Mouse (Mus musculus) ES-E14 (cell line): ENCODE measurements at regions not wholly inside any gene's neighbourhood (a gene's known extent, or its start where the extent isn't known, plus 50 kb on each side); places are given as distances from the start of the nearest gene placed in this dataset.
A peak's percentile ranks its signal among the peaks of the same experiment; 100 is the strongest.

Experiments
- DNase-seq: peaks from one replicate; pipeline ENCODE4 v3.0.0-alpha.2; 2013; ENCODE audit warnings: low read depth, low spot score
- H3K27ac ChIP-seq: 2 replicates; pipeline ENCODE4 v1.5.1; 2012; ENCODE audit warnings: low read depth, mild to moderate bottlenecking, low read length, moderate library complexity, mixed read lengths; ENCODE audit not compliant: poor library complexity, insufficient read depth, severe bottlenecking
- H3K36me3 ChIP-seq: 2 replicates; pipeline ENCODE4 v1.6.1; 2012; ENCODE audit warnings: mild to moderate bottlenecking, low read length, moderate library complexity, mixed read lengths; ENCODE audit not compliant: control insufficient read depth, poor library complexity, insufficient read depth, severe bottlenecking
- H3K4me1 ChIP-seq, 2 experiments: fragments of 150-350 bp in 1 of 2; sonication (generic) in 1 of 2; 2 replicates each; pipeline ENCODE4 v1.6.1; 2012; ENCODE audit warnings: low read length in 2 of 2, mild to moderate bottlenecking in 1 of 2, mixed read lengths in 1 of 2; ENCODE audit not compliant: control insufficient read depth in 2 of 2, insufficient read depth in 2 of 2, poor library complexity in 1 of 2
- H3K4me3 ChIP-seq, 2 experiments: fragments of 150-350 bp in 1 of 2; sonication (generic) in 1 of 2; 2 replicates each; pipeline ENCODE4 v1.5.1; 2012; ENCODE audit warnings: low read length in 2 of 2, low read depth in 1 of 2, mild to moderate bottlenecking in 1 of 2, mixed read lengths in 1 of 2; ENCODE audit not compliant: insufficient read depth in 1 of 2, poor library complexity in 1 of 2, severe bottlenecking in 1 of 2
- H3K9ac ChIP-seq: 2 replicates; pipeline ENCODE4 v1.6.1; 2012; ENCODE audit warnings: low read depth, mild to moderate bottlenecking, low read length, mixed read lengths; ENCODE audit not compliant: poor library complexity, insufficient read depth, severe bottlenecking
- H3K9me3 ChIP-seq: fragments of 150-350 bp; sonication (generic); 2 replicates; pipeline ENCODE4 v1.6.1; 2012; ENCODE audit warnings: low read depth, mild to moderate bottlenecking, low read length; ENCODE audit not compliant: control insufficient read depth, insufficient read depth
- CHD2 ChIP-seq: IDR thresholded peaks from 2 replicates; pipeline ENCODE4 v1.6.1; 2014; ENCODE audit warnings: mild to moderate bottlenecking, low read depth, low read length, inconsistent platforms
- HCFC1 ChIP-seq: IDR thresholded peaks from 2 replicates; pipeline ENCODE4 v1.6.1; 2012; ENCODE audit warnings: low read length, inconsistent platforms, borderline replicate concordance; ENCODE audit not compliant: insufficient read depth
- MAFK ChIP-seq: IDR thresholded peaks from 2 replicates; pipeline ENCODE4 v1.6.1; 2014; ENCODE audit warnings: mild to moderate bottlenecking, low read depth, low read length, inconsistent platforms; ENCODE audit not compliant: insufficient read depth
- ZC3H11A ChIP-seq: IDR thresholded peaks from 2 replicates; pipeline ENCODE4 v1.6.1; 2012; ENCODE audit warnings: low read depth, mild to moderate bottlenecking, inconsistent platforms, low read length, borderline replicate concordance
- ZNF384 ChIP-seq: IDR thresholded peaks from 2 replicates; pipeline ENCODE4 v1.6.1; 2012; ENCODE audit warnings: low read depth, low read length, inconsistent platforms
- in situ Hi-C, 2 experiments: fragments of 600-800 bp; cut with MboI; formaldehyde crosslinking; loops; one replicate each; pipeline ENCODE4 v1.15.1; 2025; ENCODE audit warnings: low sequenced_read_pairs in 2 of 2, inconsistent platforms in 1 of 2; ENCODE audit not compliant: unreplicated experiment in 2 of 2

DNA sequence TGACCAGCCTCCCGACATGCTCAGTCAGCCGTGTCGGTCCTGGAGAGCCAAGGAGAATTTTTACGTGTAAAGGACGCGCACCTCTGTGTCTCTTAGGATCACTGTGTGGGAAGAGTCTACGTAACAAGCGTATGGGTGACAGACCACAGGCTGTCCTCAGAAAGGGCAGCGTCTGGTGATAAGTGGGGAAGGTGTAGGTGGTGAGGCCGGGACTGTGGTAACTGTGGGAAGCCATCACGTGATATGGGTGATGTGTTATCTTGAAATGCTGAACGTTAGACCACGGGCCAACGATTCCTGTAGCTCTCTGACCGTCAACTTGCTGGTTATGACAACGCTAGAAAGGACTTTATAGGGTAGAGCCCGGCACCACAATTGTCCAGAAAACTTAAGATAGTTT is 235.3 kb upstream of the Adgrl2 start:
- DNase-seq, result no peak
- in situ Hi-C loops, result no loop called here

DNA sequence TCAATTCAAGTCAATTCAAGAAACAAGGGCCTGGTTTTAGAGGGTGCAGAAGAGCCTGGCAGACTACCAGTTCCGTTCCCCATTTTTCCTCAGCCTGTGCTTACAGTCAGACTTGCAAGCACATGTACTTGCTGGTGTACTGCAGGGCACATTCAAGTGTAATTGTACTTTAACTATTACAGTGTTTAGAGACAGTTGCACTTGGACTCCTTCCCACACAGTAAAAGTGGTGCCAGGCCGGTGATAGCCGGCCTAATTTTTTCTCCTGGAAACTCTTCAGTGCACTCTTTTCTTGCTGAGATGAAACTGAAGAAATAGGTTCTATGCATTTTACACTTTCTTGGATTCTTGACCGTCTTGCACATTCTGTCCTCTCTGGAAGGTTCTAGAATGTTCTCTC is 233.9 kb upstream of the Adgrl2 start:
- in situ Hi-C loops, result no loop called here
- Histone ChIP-seq H3K4me1 (peaks cover 10% of the 10 kb centered on the region in 2 experiments), H3K36me3 (no peaks in the 10 kb centered on the region), H3K4me3 (no peak overlapping the region), H3K9me3 (no peaks in the 10 kb centered on the region), H3K27ac (no peak overlapping the region), H3K9ac (no peak overlapping the region)
- no peak for DNase-seq
- no peak for TF ChIP-seq CHD2
- no peak for TF ChIP-seq ZC3H11A
- no peak for TF ChIP-seq HCFC1
- TF ChIP-seq MAFK, result no peak
- TF ChIP-seq ZNF384, result no peak

More for the DNA sequence above, 235.3 kb upstream of the Adgrl2 start:
- Histone ChIP-seq H3K9ac (no peak overlapping the region), H3K36me3 (no peaks in the 10 kb centered on the region), H3K4me3 (no peak overlapping the region), H3K4me1 (peaks cover 6 to 8% of the 10 kb centered on the region in 2 experiments), H3K27ac (no peak overlapping the region), H3K9me3 (no peaks in the 10 kb centered on the region)
- TF ChIP-seq MAFK, result no peak
- TF ChIP-seq ZC3H11A, result no peak
- TF ChIP-seq CHD2, result no peak
- TF ChIP-seq ZNF384, result no peak
- no peak for TF ChIP-seq HCFC1

DNA sequence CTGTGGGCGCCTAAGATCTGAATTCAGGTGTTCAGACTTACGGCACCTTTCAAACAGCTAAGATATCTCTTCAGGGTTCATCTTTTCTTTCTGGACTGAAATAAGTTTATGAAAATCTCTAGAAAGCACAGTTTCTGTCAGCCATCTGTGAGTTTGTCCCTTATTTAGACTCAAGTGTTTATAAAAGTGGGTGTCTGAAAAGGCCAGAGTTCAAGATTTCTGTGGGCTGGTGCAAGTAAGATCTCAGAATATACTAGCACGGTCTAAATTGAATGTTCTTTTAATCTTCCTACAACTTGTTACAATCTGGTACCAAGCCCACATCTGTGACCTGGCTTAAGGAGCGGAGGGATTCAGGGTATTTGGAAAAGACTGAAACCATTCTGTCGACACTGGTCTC is 233.4 kb upstream of the Adgrl2 start:
- in situ Hi-C loops, result no loop called here
- no peaks in the 10 kb centered on the region for H3K9me3 ChIP-seq
- no peak overlapping the region for H3K9ac ChIP-seq
- no peak for DNase-seq
- TF ChIP-seq MAFK (no peak), ZC3H11A (no peak), ZNF384 (no peak), CHD2 (no peak), HCFC1 (no peak)
- no peak overlapping the region for H3K27ac ChIP-seq
- no peaks in the 10 kb centered on the region for H3K36me3 ChIP-seq
- H3K4me3 ChIP-seq, result no peak overlapping the region
- peaks cover 10 to 14% of the 10 kb centered on the region in 2 experiments for H3K4me1 ChIP-seq

DNA sequence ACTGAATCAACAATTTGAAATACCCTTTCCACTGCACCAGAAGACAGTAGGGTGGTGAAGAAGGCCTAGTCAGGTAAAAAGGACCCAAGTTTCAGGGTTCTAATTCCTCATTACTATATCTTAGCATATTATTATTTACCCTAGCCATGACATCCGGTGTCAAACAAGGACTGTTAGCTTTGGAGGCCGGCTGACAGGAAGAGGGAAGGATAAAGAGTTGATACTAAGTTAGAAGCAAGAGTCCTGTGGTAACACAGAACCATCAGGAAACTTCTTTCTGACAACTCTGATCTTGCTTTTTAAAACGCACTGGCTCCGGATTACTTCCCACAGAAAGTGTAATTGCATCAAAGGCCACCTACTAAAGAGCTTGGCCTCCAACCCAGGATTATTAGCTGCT is 230.6 kb upstream of the Adgrl2 start:
- Histone ChIP-seq H3K9ac (no peak overlapping the region), H3K9me3 (no peaks in the 10 kb centered on the region), H3K4me1 (peaks cover 17 to 25% of the 10 kb centered on the region in 2 experiments), H3K4me3 (no peak overlapping the region), H3K27ac (peak overlapping the region; percentile 51; the same call in 1 of the 2 replicates), H3K36me3 (no peaks in the 10 kb centered on the region)
- DNase-seq, result no peak
- in situ Hi-C loops, result no loop called here
- no peak for TF ChIP-seq CHD2

DNA sequence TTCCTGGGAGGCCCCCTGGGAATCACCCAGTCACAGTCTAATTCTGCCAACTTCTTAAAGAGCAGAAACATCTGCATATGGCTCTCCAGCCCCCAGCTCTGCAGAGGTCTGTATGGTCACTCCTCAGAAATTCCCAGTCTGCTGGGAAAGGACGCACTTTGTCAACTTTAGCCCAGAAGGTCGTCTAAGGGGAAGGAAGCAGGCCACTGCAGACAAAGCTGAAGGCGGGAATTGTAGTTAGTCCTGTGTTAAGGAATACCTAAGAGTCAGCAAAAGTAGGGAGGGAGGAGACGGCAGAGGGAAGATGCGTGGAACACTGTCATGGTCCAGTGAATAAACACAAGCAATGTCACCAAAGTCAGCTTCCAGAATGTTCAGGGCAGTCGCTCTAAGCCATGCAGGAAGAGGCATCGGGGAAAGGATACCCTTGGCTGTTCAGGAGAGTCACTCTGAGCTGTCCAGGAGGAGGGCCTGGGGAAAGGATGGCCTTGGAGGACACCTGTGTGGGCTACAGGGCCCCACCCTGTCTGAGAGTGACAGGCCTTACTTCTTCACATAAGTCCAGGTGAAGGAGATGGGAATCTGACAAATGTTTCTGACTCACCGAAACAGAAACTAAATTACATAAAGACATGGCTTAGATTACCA is 230.1 kb upstream of the Adgrl2 start:
- Histone ChIP-seq H3K27ac (peak overlapping the region; percentile 95), H3K4me3 (no peak overlapping the region), H3K4me1 (peaks cover 20 to 28% of the 10 kb centered on the region in 2 experiments), H3K36me3 (no peaks in the 10 kb centered on the region), H3K9me3 (no peaks in the 10 kb centered on the region), H3K9ac (no peak overlapping the region)
- no peak for DNase-seq
- in situ Hi-C loops, result no loop called here
- TF ChIP-seq CHD2 (no peak), ZNF384 (no peak), HCFC1 (no peak), ZC3H11A (no peak), MAFK (no peak)
